Mouse (Mus musculus): ENCODE results near the gene Pdk4. TPM values are rescaled to one million over a fixed set of nuclear protein-coding genes. Genes with fewer than 3 reads are reported as not detected.

Gene Pdk4
- polyA plus RNA-seq, 1 experiment from 2014 or later, result 0.63 TPM

DNA sequence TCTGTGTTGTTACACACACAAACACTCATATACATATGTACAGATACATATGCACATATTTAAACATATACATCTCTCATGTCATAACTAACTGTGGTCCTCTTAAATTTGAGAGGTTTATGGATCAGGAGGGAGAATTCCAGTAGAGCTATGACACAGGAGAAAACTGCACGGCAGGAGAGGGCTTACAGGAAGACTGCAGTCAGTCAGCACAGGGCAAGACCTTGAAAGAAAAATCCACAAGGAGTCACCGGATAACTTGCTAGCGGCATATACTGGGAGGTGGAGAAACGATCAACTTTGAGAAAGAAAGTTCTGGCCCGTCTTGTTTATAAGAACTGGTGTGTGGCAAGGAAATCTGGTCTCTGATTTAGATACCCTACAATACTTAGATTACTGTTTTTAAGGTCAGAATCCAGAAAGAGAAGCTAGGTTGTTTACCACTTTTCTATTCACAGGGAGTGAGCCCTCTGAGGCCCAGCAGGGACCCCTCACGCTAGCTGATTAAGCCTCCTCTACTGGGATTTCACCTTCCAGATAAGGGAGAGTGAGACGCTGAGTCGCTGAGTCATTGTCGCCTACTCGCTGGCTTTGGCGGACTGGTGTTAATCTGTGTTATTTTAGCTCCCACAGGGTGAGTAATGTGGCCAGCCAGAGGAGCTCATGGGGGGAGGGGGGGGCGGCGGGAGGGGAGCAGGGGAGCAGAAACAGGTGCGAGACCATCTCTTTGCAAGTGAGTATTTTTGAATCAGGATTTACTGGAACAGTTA is 53.6 kb downstream of the Pdk4 start:
- WGBS, result 5% methylated on average over 14 of the region's 14 CpGs
- no peaks in the 10 kb centered on the region for H3K36me3 ChIP-seq (replicated peaks)
- peak; percentile 33 for DNase-seq (ENCODE audit: extremely low spot score, low spot score)
- H3K4me3 ChIP-seq, result peak overlapping the region; percentile 25; the same call in 1 of the 2 replicates
- H3K9me3 ChIP-seq, result no peaks in the 10 kb centered on the region
- peaks cover 23% of the 10 kb centered on the region for H3K4me1 ChIP-seq
- H3K27me3 ChIP-seq (ENCODE audit: poor library complexity, severe bottlenecking), result no peaks in the 10 kb centered on the region; the same call in 1 of the 2 replicates
- H3K27ac ChIP-seq, result no peak overlapping the region

DNA sequence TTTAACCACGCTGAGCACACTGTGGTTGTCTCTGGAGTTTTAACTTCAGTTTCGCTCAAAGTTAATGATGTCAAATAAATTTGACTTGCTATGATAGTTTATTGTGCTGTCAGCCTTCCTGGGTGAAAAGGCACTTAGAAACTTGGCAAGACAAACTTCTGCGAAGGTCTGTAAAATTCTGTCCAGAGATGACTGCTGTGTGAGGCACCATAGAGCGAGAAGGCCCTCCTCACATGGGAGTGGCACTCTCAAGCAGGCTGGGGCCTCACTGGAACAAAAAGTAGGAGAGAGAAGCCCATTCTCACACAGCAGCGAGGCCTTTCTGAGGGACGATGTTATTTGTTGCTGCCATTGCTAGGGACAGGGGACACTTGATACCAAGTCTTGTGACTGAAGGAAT is 54.9 kb downstream of the Pdk4 start:
- 92% methylated on average over 6 of the region's 6 CpGs for WGBS

DNA sequence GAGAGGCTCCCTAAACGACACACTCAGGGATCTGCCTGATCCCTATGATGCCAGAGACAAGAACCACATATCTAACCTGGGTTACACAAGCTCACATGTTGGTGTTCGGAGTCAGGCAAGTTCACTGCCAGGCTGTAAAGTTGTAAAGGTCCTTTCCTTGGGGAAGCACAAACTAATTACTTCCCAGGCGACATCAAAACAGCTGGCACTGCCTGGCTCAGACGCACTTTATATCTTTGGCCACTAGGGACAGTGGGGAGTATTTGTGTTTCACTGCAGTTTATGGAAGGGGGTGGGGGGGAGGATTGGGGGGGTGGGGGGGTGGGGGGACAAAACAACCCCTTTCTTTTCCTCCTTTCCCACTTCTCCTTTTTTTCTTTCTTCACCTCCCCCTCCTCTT is 58.4 kb downstream of the Pdk4 start:
- Histone ChIP-seq H3K4me3 (no peak overlapping the region), H3K36me3 (replicated peaks) (no peaks in the 10 kb centered on the region), H3K4me1 (peaks cover 6% of the 10 kb centered on the region), H3K27ac (no peak overlapping the region), H3K9me3 (no peaks in the 10 kb centered on the region), H3K27me3 (ENCODE audit: poor library complexity, severe bottlenecking) (peaks cover 15% of the 10 kb centered on the region)
- 48% methylated on average over 4 of the region's 4 CpGs for WGBS
- DNase-seq (ENCODE audit: extremely low spot score, low spot score), result no peak

More for the DNA sequence above, 54.9 kb downstream of the Pdk4 start:
- Histone ChIP-seq H3K27ac (no peak overlapping the region), H3K27me3 (ENCODE audit: poor library complexity, severe bottlenecking) (peaks cover 11% of the 10 kb centered on the region), H3K9me3 (no peaks in the 10 kb centered on the region), H3K4me3 (no peak overlapping the region), H3K36me3 (replicated peaks) (no peaks in the 10 kb centered on the region), H3K4me1 (peaks cover 16% of the 10 kb centered on the region)
- no peak for DNase-seq (ENCODE audit: extremely low spot score, low spot score)

- Histone ChIP-seq H3K27me3 (ENCODE audit: poor library complexity, severe bottlenecking) (peaks cover 15% of the 10 kb centered on the region), H3K36me3 (replicated peaks) (no peaks in the 10 kb centered on the region), H3K4me1 (no peaks in the 10 kb centered on the region), H3K9me3 (no peaks in the 10 kb centered on the region), H3K4me3 (no peak overlapping the region), H3K27ac (no peak overlapping the region)
- no peak for DNase-seq (ENCODE audit: extremely low spot score, low spot score)
- WGBS, result 64% methylated on average over 2 of the region's 2 CpGs
Measured at GRCm38 (mm10) chr6:5433887-5434286, 62.2 kb downstream of the Pdk4 start.

Other genes starting within 250 kb of the Pdk4 start
- 4.5 TPM in 2 replicates for gene Pon3, start 240.0 kb downstream of the Pdk4 start, polyA plus RNA-seq (2016; fragmentation: Nextera tagmentation; extraction: Ambion mirVana)
- gene Pon2, start 197.9 kb downstream of the Pdk4 start, polyA plus RNA-seq (2016; fragmentation: Nextera tagmentation; extraction: Ambion mirVana), result 33.3 and 34.9 TPM in 2 replicates
- 23.0 and 25.3 TPM in 2 replicates for gene Asb4, start 112.9 kb downstream of the Pdk4 start, polyA plus RNA-seq (2016; fragmentation: Nextera tagmentation; extraction: Ambion mirVana)
- gene Dync1i1, start 229.3 kb upstream of the Pdk4 start, polyA plus RNA-seq (2016; fragmentation: Nextera tagmentation; extraction: Ambion mirVana), result 1.1 and 1.3 TPM in 2 replicates